In genomic region chr4:129608426-129609025, GRCm38 (mm10) we compare ENCODE assay signal across 9 mouse cellular contexts. TPM values are rescaled to one million over a fixed set of nuclear protein-coding genes. Genes with fewer than 3 reads are reported as not detected.
DNase-seq lines count a peak whose midpoint lies in the region; ATAC-seq and TF ChIP-seq lines count a peak whose summit lies in the region.
"Had no signal": no experiment of that assay in that cellular context is flagged by ENCODE, and none has a peak within 500 bp of the region (broad histone marks: within the 10 kb centered on the region; RNA-seq: fewer than 3 reads in every experiment).

No protein-coding gene starts in this region.

- H3K9ac ChIP-seq in embryonic facial prominence, embryonic 15.5 days: peak overlapping the region; percentile 10; the same call in 1 of the 2 replicates
- H3K9ac ChIP-seq in heart, embryonic 12.5 days: no peak overlapping the region
- no peak overlapping the region for H3K9ac ChIP-seq in kidney, embryonic 16.5 days (replicated peaks; ENCODE audit: low read length)
- 0 out of 2 replicates have a peak overlapping the region, but pooled peaks have one; percentile 15 for H3K9ac ChIP-seq in liver, embryonic 12.5 days
- H3K9ac ChIP-seq in stomach, embryonic 14.5 days (replicated peaks; ENCODE audit: low read depth, low read length): no peak overlapping the region

- H3K27ac ChIP-seq in bone marrow macrophage, adult 2 months (ENCODE audit: insufficient read depth, low read depth, low read length): no peak overlapping the region
- 0 out of 2 replicates have a peak overlapping the region, but pooled peaks have one; percentile 25 for H3K27ac ChIP-seq in embryonic facial prominence, embryonic 15.5 days (replicated peaks)
- H3K27ac ChIP-seq in heart, embryonic 12.5 days (ENCODE audit: poor library complexity, severe bottlenecking): no peak overlapping the region
- 0 out of 2 replicates have a peak overlapping the region, but pooled peaks have one; percentile 27 for H3K27ac ChIP-seq in kidney, embryonic 16.5 days (ENCODE audit: low read length)
- H3K27ac ChIP-seq in liver, embryonic 12.5 days: peak overlapping the region; percentile 80
- H3K27ac ChIP-seq in stomach, embryonic 14.5 days (ENCODE audit: low read length): no peak overlapping the region

- DNase-seq in CD4-positive helper T cell, adult 2 months (ENCODE audit: low read depth, low spot score): peak; percentile 86
- DNase-seq in neural tube, embryonic 10.5 days (ENCODE audit: extremely low spot score, low spot score): peak; percentile 84

- no peaks in the 10 kb centered on the region for H3K9me3 ChIP-seq in embryonic facial prominence, embryonic 15.5 days (replicated peaks)
- no peaks in the 10 kb centered on the region for H3K9me3 ChIP-seq in heart, embryonic 12.5 days (replicated peaks)
- no peaks in the 10 kb centered on the region for H3K9me3 ChIP-seq in kidney, embryonic 16.5 days (ENCODE audit: low read length)
- H3K9me3 ChIP-seq in liver, embryonic 12.5 days (replicated peaks): no peaks in the 10 kb centered on the region
- no peaks in the 10 kb centered on the region for H3K9me3 ChIP-seq in stomach, embryonic 14.5 days (ENCODE audit: control insufficient read depth, low read depth, low read length)

- no peak for TF ChIP-seq POLR2A in bone marrow macrophage, adult 2 months (IDR thresholded peaks at IDR 0.05; ENCODE audit: borderline replicate concordance, low read depth, low read length)

- 30% methylated on average over 7 of the region's 7 CpGs for WGBS in embryonic facial prominence, embryonic 15.5 days
- 39% methylated on average over 7 of the region's 7 CpGs for WGBS in heart, embryonic 12.5 days
- WGBS in kidney, embryonic 16.5 days: 34% methylated on average over 7 of the region's 7 CpGs
- 37% methylated on average over 7 of the region's 7 CpGs for WGBS in liver, embryonic 12.5 days (ENCODE audit: insufficient replicate concordance)
- WGBS in stomach, embryonic 14.5 days: 33% methylated on average over 7 of the region's 7 CpGs

- H3K27me3 ChIP-seq in embryonic facial prominence, embryonic 15.5 days: no peaks in the 10 kb centered on the region
- no peaks in the 10 kb centered on the region for H3K27me3 ChIP-seq in heart, embryonic 12.5 days (replicated peaks)
- no peaks in the 10 kb centered on the region for H3K27me3 ChIP-seq in kidney, embryonic 16.5 days (ENCODE audit: insufficient read depth, low read length)
- H3K27me3 ChIP-seq in liver, embryonic 12.5 days (replicated peaks): no peaks in the 10 kb centered on the region
- H3K27me3 ChIP-seq in stomach, embryonic 14.5 days (ENCODE audit: control insufficient read depth, insufficient read depth, low read length): no peaks in the 10 kb centered on the region

- peak; percentile 68 for TF ChIP-seq CTCF in bone marrow macrophage, adult 2 months (IDR thresholded peaks at IDR 0.05; ENCODE audit: low read depth, low read length)

- peak; percentile 77 for ATAC-seq in embryonic facial prominence, embryonic 15.5 days (ENCODE audit: insufficient number of reproducible peaks, low FRiP score, low TSS enrichment, low read depth)
- peak; percentile 77 for ATAC-seq in heart, embryonic 12.5 days (ENCODE audit: insufficient number of reproducible peaks, low FRiP score)
- peak; percentile 88 for ATAC-seq in kidney, embryonic 16.5 days (ENCODE audit: low FRiP score, low TSS enrichment)
- peak; percentile 89 for ATAC-seq in liver, embryonic 12.5 days
- peak; percentile 81 for ATAC-seq in stomach, embryonic 14.5 days (ENCODE audit: insufficient number of reproducible peaks, insufficient read depth, low FRiP score, low read depth)

- H3K4me1 ChIP-seq in bone marrow macrophage, adult 2 months (ENCODE audit: control insufficient read depth, insufficient read depth, low read length): peaks cover 2% of the 10 kb centered on the region; the same call in 1 of the 2 replicates
- H3K4me1 ChIP-seq in embryonic facial prominence, embryonic 15.5 days: 0 out of 2 replicates have a peak, but pooled peaks cover 4% of the 10 kb centered on the region
- H3K4me1 ChIP-seq in heart, embryonic 12.5 days (replicated peaks): no peaks in the 10 kb centered on the region
- 0 out of 2 replicates have a peak, but pooled peaks cover 2% of the 10 kb centered on the region for H3K4me1 ChIP-seq in kidney, embryonic 16.5 days (ENCODE audit: insufficient read depth, low read length)
- peaks cover 16% of the 10 kb centered on the region for H3K4me1 ChIP-seq in liver, embryonic 12.5 days
- no peaks in the 10 kb centered on the region for H3K4me1 ChIP-seq in stomach, embryonic 14.5 days (ENCODE audit: control insufficient read depth, insufficient read depth, low read length)

- no peak overlapping the region for H3K4me2 ChIP-seq in embryonic facial prominence, embryonic 15.5 days (replicated peaks)
- no peak overlapping the region for H3K4me2 ChIP-seq in heart, embryonic 12.5 days
- H3K4me2 ChIP-seq in kidney, embryonic 16.5 days (replicated peaks; ENCODE audit: low read depth, low read length): no peak overlapping the region
- H3K4me2 ChIP-seq in liver, embryonic 12.5 days: peak overlapping the region; percentile 14
- H3K4me2 ChIP-seq in stomach, embryonic 14.5 days (replicated peaks; ENCODE audit: low read depth, low read length): no peak overlapping the region

- peaks cover 51% of the 10 kb centered on the region for H3K36me3 ChIP-seq in embryonic facial prominence, embryonic 15.5 days
- peaks cover 58% of the 10 kb centered on the region for H3K36me3 ChIP-seq in heart, embryonic 12.5 days
- peaks cover 43% of the 10 kb centered on the region for H3K36me3 ChIP-seq in kidney, embryonic 16.5 days (ENCODE audit: insufficient read depth, low read length)
- peaks cover 61% of the 10 kb centered on the region for H3K36me3 ChIP-seq in liver, embryonic 12.5 days
- peaks cover 38% of the 10 kb centered on the region for H3K36me3 ChIP-seq in stomach, embryonic 14.5 days (ENCODE audit: control insufficient read depth, insufficient read depth, low read length)

- H3K4me3 ChIP-seq in bone marrow macrophage, adult 2 months (ENCODE audit: insufficient read depth, low read length): no peak overlapping the region
- H3K4me3 ChIP-seq in embryonic facial prominence, embryonic 15.5 days (replicated peaks): no peak overlapping the region
- H3K4me3 ChIP-seq in heart, embryonic 12.5 days: no peak overlapping the region
- no peak overlapping the region for H3K4me3 ChIP-seq in kidney, embryonic 16.5 days (ENCODE audit: low read length)
- H3K4me3 ChIP-seq in liver, embryonic 12.5 days: no peak overlapping the region
- H3K4me3 ChIP-seq in stomach, embryonic 14.5 days (ENCODE audit: low read depth, low read length): no peak overlapping the region
- H3K4me3 ChIP-seq: erythroblast, embryonic 14.5 days had no signal

RNA-seq across cellular contexts. Expression of gene Dcdc2b, which starts 5.5 kb away (rescaled TPM):
- polyA plus RNA-seq in bone marrow macrophage, adult 2 months (2012; ENCODE audit: insufficient read depth, insufficient read length, missing spikeins): 1.8 and 2.3 TPM in 2 replicates
- 3.4 and 3.7 TPM in 2 replicates for polyA plus RNA-seq in embryonic facial prominence, embryonic 15.5 days (2015; fragmentation: Nextera tagmentation; extraction: Ambion mirVana)
- polyA plus RNA-seq in heart, embryonic 12.5 days (2016; fragmentation: Nextera tagmentation; extraction: Ambion mirVana): 0.82 and 1.4 TPM in 2 replicates
- polyA plus RNA-seq in kidney, embryonic 16.5 days (2015; fragmentation: Nextera tagmentation; extraction: Ambion mirVana): 2.6 and 3.2 TPM in 2 replicates
- polyA plus RNA-seq in liver, embryonic 12.5 days (2016; fragmentation: Nextera tagmentation; extraction: Ambion mirVana): 0.51 and 1.3 TPM in 2 replicates
- polyA plus RNA-seq in stomach, embryonic 14.5 days (2014; fragmentation: Nextera tagmentation; extraction: Ambion mirVana): 2.8 and 3.8 TPM in 2 replicates
- polyA plus RNA-seq: erythroblast, embryonic 14.5 days had no signal

RNA-seq across cellular contexts. Expression of gene Tmem234, which starts 8.1 kb away (rescaled TPM):
- polyA plus RNA-seq in bone marrow macrophage, adult 2 months (2012; ENCODE audit: insufficient read depth, insufficient read length, missing spikeins): 137 and 140 TPM in 2 replicates
- 197 and 210 TPM in 2 replicates for polyA plus RNA-seq in embryonic facial prominence, embryonic 15.5 days (2015; fragmentation: Nextera tagmentation; extraction: Ambion mirVana)
- polyA plus RNA-seq in heart, embryonic 12.5 days (2016; fragmentation: Nextera tagmentation; extraction: Ambion mirVana): 139 and 153 TPM in 2 replicates
- polyA plus RNA-seq in kidney, embryonic 16.5 days (2015; fragmentation: Nextera tagmentation; extraction: Ambion mirVana): 216 and 221 TPM in 2 replicates
- polyA plus RNA-seq in liver, embryonic 12.5 days (2016; fragmentation: Nextera tagmentation; extraction: Ambion mirVana): 147 and 159 TPM in 2 replicates
- polyA plus RNA-seq in stomach, embryonic 14.5 days (2014; fragmentation: Nextera tagmentation; extraction: Ambion mirVana): 206 and 226 TPM in 2 replicates

RNA-seq across cellular contexts. Expression of gene Eif3i, which starts 8.1 kb away (rescaled TPM):
- polyA plus RNA-seq in bone marrow macrophage, adult 2 months (2012; ENCODE audit: insufficient read depth, insufficient read length, missing spikeins): 105 and 119 TPM in 2 replicates
- 270 and 284 TPM in 2 replicates for polyA plus RNA-seq in embryonic facial prominence, embryonic 15.5 days (2015; fragmentation: Nextera tagmentation; extraction: Ambion mirVana)
- 155 and 156 TPM in 2 replicates for polyA plus RNA-seq in heart, embryonic 12.5 days (2016; fragmentation: Nextera tagmentation; extraction: Ambion mirVana)
- 296 and 307 TPM in 2 replicates for polyA plus RNA-seq in kidney, embryonic 16.5 days (2015; fragmentation: Nextera tagmentation; extraction: Ambion mirVana)
- 219 and 226 TPM in 2 replicates for polyA plus RNA-seq in liver, embryonic 12.5 days (2016; fragmentation: Nextera tagmentation; extraction: Ambion mirVana)
- polyA plus RNA-seq in stomach, embryonic 14.5 days (2014; fragmentation: Nextera tagmentation; extraction: Ambion mirVana): 316 TPM in 2 replicates

RNA-seq across cellular contexts. Expression of gene Iqcc, which starts 10.4 kb away (rescaled TPM):
- 13.6 and 14.0 TPM in 2 replicates for polyA plus RNA-seq in bone marrow macrophage, adult 2 months (2012; ENCODE audit: insufficient read depth, insufficient read length, missing spikeins)
- 31.8 and 34.1 TPM in 2 replicates for polyA plus RNA-seq in embryonic facial prominence, embryonic 15.5 days (2015; fragmentation: Nextera tagmentation; extraction: Ambion mirVana)
- polyA plus RNA-seq in heart, embryonic 12.5 days (2016; fragmentation: Nextera tagmentation; extraction: Ambion mirVana): 18.6 and 20.0 TPM in 2 replicates
- 34.8 and 38.2 TPM in 2 replicates for polyA plus RNA-seq in kidney, embryonic 16.5 days (2015; fragmentation: Nextera tagmentation; extraction: Ambion mirVana)
- 14.7 and 16.5 TPM in 2 replicates for polyA plus RNA-seq in liver, embryonic 12.5 days (2016; fragmentation: Nextera tagmentation; extraction: Ambion mirVana)
- 26.2 and 26.9 TPM in 2 replicates for polyA plus RNA-seq in stomach, embryonic 14.5 days (2014; fragmentation: Nextera tagmentation; extraction: Ambion mirVana)

RNA-seq across cellular contexts. Expression of gene Ccdc28b, which starts 15.2 kb away (rescaled TPM):
- polyA plus RNA-seq in bone marrow macrophage, adult 2 months (2012; ENCODE audit: insufficient read depth, insufficient read length, missing spikeins): 39.0 and 42.3 TPM in 2 replicates
- 63.3 and 66.7 TPM in 2 replicates for polyA plus RNA-seq in embryonic facial prominence, embryonic 15.5 days (2015; fragmentation: Nextera tagmentation; extraction: Ambion mirVana)
- polyA plus RNA-seq in heart, embryonic 12.5 days (2016; fragmentation: Nextera tagmentation; extraction: Ambion mirVana): 42.3 and 44.2 TPM in 2 replicates
- 64.1 and 71.7 TPM in 2 replicates for polyA plus RNA-seq in kidney, embryonic 16.5 days (2015; fragmentation: Nextera tagmentation; extraction: Ambion mirVana)
- 16.6 and 19.9 TPM in 2 replicates for polyA plus RNA-seq in liver, embryonic 12.5 days (2016; fragmentation: Nextera tagmentation; extraction: Ambion mirVana)
- 52.9 and 56.1 TPM in 2 replicates for polyA plus RNA-seq in stomach, embryonic 14.5 days (2014; fragmentation: Nextera tagmentation; extraction: Ambion mirVana)

Comparison
In these comparisons a context has a peak if more than half of its experiments do, and no peak if none do; other contexts are left out.
1. H3K27ac ChIP-seq: peak in embryonic facial prominence, embryonic 15.5 days (single experiment), kidney, embryonic 16.5 days (single experiment) and liver, embryonic 12.5 days (single experiment); none in bone marrow macrophage, adult 2 months (single experiment), heart, embryonic 12.5 days (single experiment) and stomach, embryonic 14.5 days (single experiment).
2. H3K9ac ChIP-seq: peak in embryonic facial prominence, embryonic 15.5 days (single experiment) and liver, embryonic 12.5 days (single experiment); none in heart, embryonic 12.5 days (single experiment), kidney, embryonic 16.5 days (single experiment) and stomach, embryonic 14.5 days (single experiment).
3. Peak in every context shown above with its lines, with median percentiles within 50 percentile points of each other: ATAC-seq.